Mouse (Mus musculus) liver, embryonic 12.5 days (tissue): ENCODE data around the gene Tmem129. TPM values are rescaled to one million over a fixed set of nuclear protein-coding genes. Genes with fewer than 3 reads are reported as not detected.

Experiments used
- polyA plus RNA-seq: library from polyadenylated mRNA; unstranded; fragments of >200 nt; fragmentation: Nextera tagmentation; extraction: Ambion mirVana; gene quantifications from 2 replicates; pipeline ENCODE4 v1.2.1, GENCODE M21; 2016

Tmem129 gene
- polyA plus RNA-seq, 1 experiment from 2014 or later, result 27.3 TPM

Other genes with a start within 250 kb of the Tmem129 start
- gene Nkx1-1, start 224.4 kb downstream of the Tmem129 start, polyA plus RNA-seq, result not detected in 2 replicates
- gene Fam53a, start 28.8 kb downstream of the Tmem129 start, polyA plus RNA-seq, result 32.4 and 40.7 TPM in 2 replicates
- gene Gm9903, start 28.5 kb downstream of the Tmem129 start, polyA plus RNA-seq, result 0.11 and 0.19 TPM in 2 replicates
- 326 and 340 TPM in 2 replicates for gene Slbp, start 5.8 kb downstream of the Tmem129 start, polyA plus RNA-seq
- 199 and 203 TPM in 2 replicates for gene Tacc3, start 288 bp downstream of the Tmem129 start, polyA plus RNA-seq
- gene Fgfr3, start 63.3 kb upstream of the Tmem129 start, polyA plus RNA-seq, result 4.5 and 4.8 TPM in 2 replicates
- gene Letm1, start 124.4 kb upstream of the Tmem129 start, polyA plus RNA-seq, result 40.9 and 41.7 TPM in 2 replicates
- 38.1 and 40.0 TPM in 2 replicates for gene Nsd2, start 162.3 kb upstream of the Tmem129 start, polyA plus RNA-seq